Mouse (Mus musculus): ENCODE results near the gene Ggcx. TPM values are rescaled to one million over a fixed set of nuclear protein-coding genes. Genes with fewer than 3 reads are reported as not detected.
A peak's percentile ranks its signal among the peaks of the same experiment; 100 is the strongest.
"Not testable (repeated sequence)": the region's sequence is repeated elsewhere in the genome, so short reads cannot be mapped to it uniquely, and the experiment has no call there.

The Ggcx gene
- polyA plus RNA-seq, 1 experiment from 2014 or later, result 10.9 TPM

DNA sequence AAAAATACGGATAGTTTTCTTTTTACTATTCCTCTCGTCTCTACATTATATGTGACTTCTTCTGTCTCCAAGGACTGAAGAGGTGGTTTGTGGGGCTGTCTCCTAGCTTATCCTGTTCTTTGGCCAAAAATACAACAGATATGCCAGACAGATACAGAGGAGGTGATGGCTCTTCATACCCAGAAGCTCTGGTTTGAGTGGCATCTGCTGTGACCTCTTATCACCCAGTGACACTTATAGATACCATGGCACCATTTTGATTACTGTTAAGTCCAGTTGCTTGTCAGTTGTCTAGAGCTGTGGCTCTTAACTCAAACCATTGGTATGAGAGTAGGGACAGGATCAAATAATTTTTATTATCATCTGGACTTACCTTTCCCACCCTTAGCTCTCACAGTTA is 33.4 kb downstream of the Ggcx start:
- 76% methylated on average over 2 of the region's 2 CpGs for WGBS
- ATAC-seq (ENCODE audit: low FRiP score) (no peak), DNase-seq (ENCODE audit: low spot score) (no peak)
- Histone ChIP-seq H3K9ac (no peak overlapping the region), H3K4me1 (replicated peaks; ENCODE audit: control insufficient read depth, insufficient read depth, low read length) (no peaks in the 10 kb centered on the region), H3K4me3 (replicated peaks; ENCODE audit: low read length) (no peak overlapping the region), H3K36me3 (replicated peaks; ENCODE audit: control insufficient read depth, insufficient read depth) (no peaks in the 10 kb centered on the region), H3K9me3 (ENCODE audit: control insufficient read depth, low read length) (no peaks in the 10 kb centered on the region), H3K27me3 (ENCODE audit: control insufficient read depth, insufficient read depth, low read length) (no peaks in the 10 kb centered on the region), H3K4me2 (replicated peaks) (no peak overlapping the region), H3K27ac (no peak overlapping the region)

DNA sequence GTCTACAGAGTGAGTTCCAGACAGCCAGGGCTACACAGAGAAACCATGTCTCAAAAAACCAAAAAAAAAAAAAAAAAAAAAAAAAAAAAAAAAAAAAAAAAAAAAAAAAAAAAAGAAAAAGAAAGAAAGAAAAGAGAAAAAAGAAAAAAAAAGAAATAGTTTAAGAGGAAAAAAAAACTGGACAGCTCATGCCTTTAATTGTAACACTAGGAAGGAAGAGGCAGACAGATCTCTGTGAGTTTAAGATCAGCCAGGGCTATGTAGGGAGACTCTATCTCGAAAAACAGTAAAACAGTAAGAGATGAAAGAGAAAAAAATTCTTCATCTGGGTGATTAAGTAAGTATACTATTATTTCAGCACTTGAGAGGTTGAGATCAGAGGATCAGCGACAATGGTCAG is 37.7 kb downstream of the Ggcx start:
- DNase-seq (ENCODE audit: low spot score); ATAC-seq (ENCODE audit: low FRiP score): not testable (repeated sequence)

DNA sequence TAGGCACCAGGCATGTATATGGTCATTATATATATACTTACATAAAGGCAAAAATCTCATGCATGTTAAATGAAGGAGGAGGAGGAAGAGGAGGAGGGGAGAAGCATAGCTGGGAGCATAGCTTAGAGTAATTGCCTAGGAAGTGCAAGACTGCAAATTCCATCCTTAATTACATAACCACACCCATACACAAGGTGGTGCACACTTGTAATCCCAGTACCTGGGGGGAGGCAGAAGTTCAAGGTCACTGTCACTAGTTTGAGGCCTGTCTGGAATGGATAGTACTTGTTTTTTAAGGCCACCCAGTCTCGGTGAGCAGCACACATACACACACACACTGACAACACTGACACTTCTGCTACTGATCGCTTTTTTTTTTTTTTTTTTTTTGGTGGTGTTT is 38.2 kb downstream of the Ggcx start:
- ATAC-seq (ENCODE audit: low FRiP score), result no peak
- no peak overlapping the region for H3K27ac ChIP-seq

More for the DNA sequence above, 37.7 kb downstream of the Ggcx start:
- not testable (repeated sequence) for H3K36me3 ChIP-seq (replicated peaks; ENCODE audit: control insufficient read depth, insufficient read depth); H3K27me3 ChIP-seq (ENCODE audit: control insufficient read depth, insufficient read depth, low read length); H3K9me3 ChIP-seq (ENCODE audit: control insufficient read depth, low read length); H3K4me3 ChIP-seq (replicated peaks; ENCODE audit: low read length); H3K9ac ChIP-seq; H3K27ac ChIP-seq; H3K4me1 ChIP-seq (replicated peaks; ENCODE audit: control insufficient read depth, insufficient read depth, low read length); H3K4me2 ChIP-seq (replicated peaks)
- WGBS, result 76% methylated on average over 2 of the region's 2 CpGs

DNA sequence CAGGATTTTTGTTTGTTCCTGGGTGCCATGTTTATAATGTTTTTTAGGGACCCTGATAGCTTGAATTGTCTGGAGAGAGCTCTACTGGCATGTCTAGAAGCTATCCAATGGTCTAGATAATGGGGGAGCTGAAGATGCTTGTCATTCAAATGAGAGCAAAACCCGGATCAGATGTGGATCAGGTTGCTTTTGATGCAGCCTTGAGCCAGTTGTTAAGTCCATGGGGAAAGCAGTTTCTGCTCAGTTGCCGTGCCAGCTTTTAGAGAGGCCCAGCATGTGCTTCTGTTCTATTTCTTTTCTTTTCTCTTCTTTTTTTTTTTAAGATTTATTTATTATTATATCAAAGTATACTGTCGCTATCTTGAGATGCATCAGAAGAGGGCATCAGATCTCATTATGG is 39.5 kb downstream of the Ggcx start:
- Histone ChIP-seq H3K4me2 (replicated peaks) (no peak overlapping the region), H3K27ac (no peak overlapping the region), H3K4me1 (replicated peaks; ENCODE audit: control insufficient read depth, insufficient read depth, low read length) (peaks cover 9% of the 10 kb centered on the region; the same call in 1 of the 2 replicates), H3K27me3 (ENCODE audit: control insufficient read depth, insufficient read depth, low read length) (no peaks in the 10 kb centered on the region), H3K9me3 (ENCODE audit: control insufficient read depth, low read length) (no peaks in the 10 kb centered on the region), H3K4me3 (replicated peaks; ENCODE audit: low read length) (no peak overlapping the region), H3K36me3 (replicated peaks; ENCODE audit: control insufficient read depth, insufficient read depth) (no peaks in the 10 kb centered on the region), H3K9ac (no peak overlapping the region)
- WGBS, result 75% methylated on average over 3 of the region's 3 CpGs
- ATAC-seq (ENCODE audit: low FRiP score) (no peak), DNase-seq (ENCODE audit: low spot score) (no peak)

More for the DNA sequence above, 38.2 kb downstream of the Ggcx start:
- Histone ChIP-seq H3K4me1 (replicated peaks; ENCODE audit: control insufficient read depth, insufficient read depth, low read length) (peaks cover 9% of the 10 kb centered on the region; the same call in 1 of the 2 replicates), H3K9ac (no peak overlapping the region), H3K9me3 (ENCODE audit: control insufficient read depth, low read length) (no peaks in the 10 kb centered on the region), H3K4me2 (replicated peaks) (no peak overlapping the region), H3K4me3 (replicated peaks; ENCODE audit: low read length) (no peak overlapping the region), H3K36me3 (replicated peaks; ENCODE audit: control insufficient read depth, insufficient read depth) (no peaks in the 10 kb centered on the region), H3K27me3 (ENCODE audit: control insufficient read depth, insufficient read depth, low read length) (no peaks in the 10 kb centered on the region)
- 70% methylated on average over 1 of the region's 2 CpGs for WGBS
- no peak for DNase-seq (ENCODE audit: low spot score)

DNA sequence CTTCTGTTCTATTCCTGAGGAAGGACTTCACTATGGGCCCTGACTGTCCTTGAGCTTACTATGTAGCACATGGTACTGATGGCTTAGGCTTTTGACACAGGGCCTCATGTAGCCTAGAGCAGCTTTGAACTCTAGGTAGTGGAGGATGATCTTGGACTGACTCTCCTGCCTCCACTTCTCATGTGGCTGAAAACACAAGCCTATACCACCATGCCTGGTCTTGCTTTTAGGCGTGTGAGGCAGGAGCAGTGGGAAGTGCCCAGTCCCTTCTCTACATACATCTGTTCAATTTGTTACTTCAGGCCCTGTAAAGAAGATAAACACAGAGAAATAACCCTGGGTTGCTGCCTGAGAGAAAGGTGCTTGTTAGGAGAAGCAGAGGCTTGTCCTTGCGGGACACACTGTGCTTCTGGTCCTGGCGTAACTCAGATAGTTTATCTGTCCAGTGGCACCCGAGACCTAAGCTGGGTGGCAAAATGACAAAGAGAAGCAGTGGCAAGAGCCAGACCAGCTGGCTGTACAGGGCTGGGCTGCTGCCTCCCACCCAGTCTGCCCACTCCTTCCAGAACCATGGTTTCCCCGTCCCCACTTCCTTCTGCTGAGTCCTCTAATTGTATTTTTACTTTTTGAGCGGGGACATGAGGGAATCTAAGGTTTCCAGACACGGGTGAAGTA is 40.1 kb downstream of the Ggcx start:
- Histone ChIP-seq H3K36me3 (replicated peaks; ENCODE audit: control insufficient read depth, insufficient read depth) (no peaks in the 10 kb centered on the region), H3K27me3 (ENCODE audit: control insufficient read depth, insufficient read depth, low read length) (no peaks in the 10 kb centered on the region), H3K4me3 (replicated peaks; ENCODE audit: low read length) (no peak overlapping the region), H3K9ac (no peak overlapping the region), H3K4me2 (replicated peaks) (no peak overlapping the region), H3K4me1 (replicated peaks; ENCODE audit: control insufficient read depth, insufficient read depth, low read length) (peaks cover 9% of the 10 kb centered on the region; the same call in 1 of the 2 replicates), H3K9me3 (ENCODE audit: control insufficient read depth, low read length) (no peaks in the 10 kb centered on the region), H3K27ac (peak overlapping the region; percentile 68)
- WGBS, result 61% methylated on average over 7 of the region's 7 CpGs
- DNase-seq (ENCODE audit: low spot score) (no peak), ATAC-seq (ENCODE audit: low FRiP score) (peak; percentile 27; the same call in 1 of the 2 replicates)

DNA sequence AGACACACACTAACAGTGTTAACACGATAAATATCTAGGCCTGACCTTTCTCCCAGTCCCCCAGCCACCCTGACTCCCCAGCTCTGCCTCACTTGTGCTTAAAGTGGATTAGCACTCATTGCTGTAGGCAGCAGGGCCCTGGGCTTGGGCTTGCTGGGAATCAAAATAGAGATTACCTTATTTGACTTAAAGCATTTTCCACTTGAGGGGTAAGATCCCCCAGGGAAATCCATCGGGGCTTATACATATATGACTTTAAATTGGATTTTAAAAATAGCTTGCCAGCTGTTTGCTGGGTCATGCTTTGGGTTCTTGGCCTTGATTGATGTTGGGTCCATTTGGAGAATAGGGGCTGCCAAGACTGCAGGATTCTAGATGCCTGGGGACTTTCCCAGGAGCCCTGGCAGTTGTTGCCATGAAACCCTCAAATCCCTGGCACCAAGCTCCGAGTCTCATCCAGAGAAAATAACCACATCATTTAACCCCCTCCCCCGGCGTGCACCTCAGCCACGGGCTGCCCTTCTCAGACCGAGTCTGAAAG is 40.8 kb downstream of the Ggcx start:
- WGBS, result 39% methylated on average over 7 of the region's 7 CpGs
- no peak overlapping the region for H3K4me2 ChIP-seq (replicated peaks)
- no peaks in the 10 kb centered on the region for H3K27me3 ChIP-seq (ENCODE audit: control insufficient read depth, insufficient read depth, low read length)
- no peak overlapping the region for H3K9ac ChIP-seq
- H3K4me3 ChIP-seq (replicated peaks; ENCODE audit: low read length), result no peak overlapping the region
- no peaks in the 10 kb centered on the region for H3K9me3 ChIP-seq (ENCODE audit: control insufficient read depth, low read length)
- peak; percentile 77 for ATAC-seq (ENCODE audit: low FRiP score)
- H3K27ac ChIP-seq, result peak overlapping the region; percentile 68
- no peaks in the 10 kb centered on the region for H3K36me3 ChIP-seq (replicated peaks; ENCODE audit: control insufficient read depth, insufficient read depth)
- H3K4me1 ChIP-seq (replicated peaks; ENCODE audit: control insufficient read depth, insufficient read depth, low read length), result peaks cover 9% of the 10 kb centered on the region; the same call in 1 of the 2 replicates
- peak; percentile 58 for DNase-seq (ENCODE audit: low spot score)

DNA sequence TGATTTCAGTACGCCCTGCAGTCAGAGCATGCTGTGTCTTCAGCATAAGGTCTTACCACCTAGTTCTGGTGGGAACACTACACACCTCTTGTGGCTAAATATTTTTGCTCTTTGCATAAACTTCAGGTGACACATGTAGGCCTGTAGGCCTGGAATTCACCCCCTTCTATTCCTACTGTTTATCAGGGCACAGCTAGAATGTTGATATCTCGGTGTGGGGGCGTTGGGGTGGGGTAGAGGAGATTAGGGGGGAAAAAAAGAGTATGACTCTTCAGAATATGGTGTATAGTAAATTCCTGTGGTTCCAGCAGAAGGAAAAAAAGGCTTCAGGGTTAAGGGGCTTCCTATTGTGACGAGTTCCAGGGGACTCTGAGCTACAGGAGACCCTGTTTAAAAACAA is 42.5 kb downstream of the Ggcx start:
- 80% methylated on average over 4 of the region's 4 CpGs for WGBS
- no peak for ATAC-seq (ENCODE audit: low FRiP score)

DNA sequence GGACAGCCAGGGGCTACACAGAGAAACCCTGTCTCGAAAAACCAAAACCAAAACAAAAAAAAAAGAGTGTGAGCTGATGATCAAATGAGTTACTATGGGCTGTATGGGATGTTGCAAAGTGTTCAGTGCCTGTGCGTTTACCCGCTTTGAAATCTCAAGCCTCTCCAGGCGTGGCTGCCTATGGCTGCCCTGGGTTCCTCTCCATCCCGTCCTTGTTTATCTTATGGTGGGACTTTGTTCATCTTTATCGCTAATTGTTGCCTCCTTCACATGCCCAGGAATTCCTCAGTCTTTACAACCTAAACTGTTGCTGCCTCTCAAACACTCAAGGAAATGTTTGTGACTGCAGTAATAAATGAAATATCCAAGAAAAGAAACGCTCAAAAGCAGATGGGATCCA is 44.3 kb downstream of the Ggcx start:
- Histone ChIP-seq H3K27me3 (ENCODE audit: control insufficient read depth, insufficient read depth, low read length) (no peaks in the 10 kb centered on the region), H3K4me2 (replicated peaks) (no peak overlapping the region), H3K4me1 (replicated peaks; ENCODE audit: control insufficient read depth, insufficient read depth, low read length) (peaks cover 9% of the 10 kb centered on the region; the same call in 1 of the 2 replicates), H3K27ac (no peak overlapping the region), H3K4me3 (replicated peaks; ENCODE audit: low read length) (no peak overlapping the region), H3K36me3 (replicated peaks; ENCODE audit: control insufficient read depth, insufficient read depth) (no peaks in the 10 kb centered on the region), H3K9me3 (ENCODE audit: control insufficient read depth, low read length) (no peaks in the 10 kb centered on the region), H3K9ac (no peak overlapping the region)
- ATAC-seq (ENCODE audit: low FRiP score) (no peak), DNase-seq (ENCODE audit: low spot score) (no peak)
- WGBS, result 86% methylated on average over 7 of the region's 7 CpGs

More for the DNA sequence above, 42.5 kb downstream of the Ggcx start:
- Histone ChIP-seq H3K4me1 (replicated peaks; ENCODE audit: control insufficient read depth, insufficient read depth, low read length) (peaks cover 9% of the 10 kb centered on the region; the same call in 1 of the 2 replicates), H3K9me3 (ENCODE audit: control insufficient read depth, low read length) (no peaks in the 10 kb centered on the region), H3K27me3 (ENCODE audit: control insufficient read depth, insufficient read depth, low read length) (no peaks in the 10 kb centered on the region), H3K4me3 (replicated peaks; ENCODE audit: low read length) (no peak overlapping the region), H3K27ac (no peak overlapping the region), H3K9ac (no peak overlapping the region), H3K36me3 (replicated peaks; ENCODE audit: control insufficient read depth, insufficient read depth) (no peaks in the 10 kb centered on the region), H3K4me2 (replicated peaks) (no peak overlapping the region)
- no peak for DNase-seq (ENCODE audit: low spot score)

DNA sequence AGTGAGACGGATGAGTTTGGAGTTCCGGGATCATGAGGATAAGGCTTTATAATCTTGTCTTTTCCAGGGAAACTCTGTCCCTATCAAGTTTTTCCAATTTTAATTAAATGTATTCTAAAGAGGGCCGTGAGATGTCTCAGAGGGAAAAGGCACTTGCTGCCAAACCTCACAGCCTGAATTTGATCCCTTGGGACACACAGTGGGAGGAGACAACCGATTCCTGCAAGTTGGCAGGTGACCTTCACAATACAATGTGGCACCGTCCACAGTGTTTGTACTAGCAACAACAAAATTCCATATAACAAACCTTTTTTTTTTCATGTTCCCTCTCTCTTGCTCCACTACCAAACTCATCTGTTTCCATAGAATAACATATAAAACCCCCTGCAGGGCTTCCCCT is 44.8 kb downstream of the Ggcx start:
- WGBS, result 51% methylated on average over 5 of the region's 5 CpGs

More for the DNA sequence above, 44.8 kb downstream of the Ggcx start:
- DNase-seq (ENCODE audit: low spot score) (no peak), ATAC-seq (ENCODE audit: low FRiP score) (no peak)
- Histone ChIP-seq H3K9ac (no peak overlapping the region), H3K9me3 (ENCODE audit: control insufficient read depth, low read length) (no peaks in the 10 kb centered on the region), H3K4me1 (replicated peaks; ENCODE audit: control insufficient read depth, insufficient read depth, low read length) (peaks cover 9% of the 10 kb centered on the region; the same call in 1 of the 2 replicates), H3K4me2 (replicated peaks) (no peak overlapping the region), H3K36me3 (replicated peaks; ENCODE audit: control insufficient read depth, insufficient read depth) (no peaks in the 10 kb centered on the region), H3K27me3 (ENCODE audit: control insufficient read depth, insufficient read depth, low read length) (no peaks in the 10 kb centered on the region), H3K27ac (no peak overlapping the region), H3K4me3 (replicated peaks; ENCODE audit: low read length) (no peak overlapping the region)
